Mouse (Mus musculus) gastrocnemius, adult 18-20 months (tissue): ENCODE measurements around the gene Disc1. TPM values are rescaled to one million over a fixed set of nuclear protein-coding genes. Genes with fewer than 3 reads are reported as not detected.

Experiments
- DNase-seq: peaks from one replicate; pipeline ENCODE4 v3.0.0; 2021; ENCODE audit warnings: low spot score
- total RNA-seq, 2 experiments: library from RNA; stranded (reverse); gene quantifications; 2 replicates each; pipeline ENCODE4 v1.2.3; 2021

Gene Disc1
- total RNA-seq, 2 experiments from 2014 or later: 0.71 to 0.85 TPM

DNA sequence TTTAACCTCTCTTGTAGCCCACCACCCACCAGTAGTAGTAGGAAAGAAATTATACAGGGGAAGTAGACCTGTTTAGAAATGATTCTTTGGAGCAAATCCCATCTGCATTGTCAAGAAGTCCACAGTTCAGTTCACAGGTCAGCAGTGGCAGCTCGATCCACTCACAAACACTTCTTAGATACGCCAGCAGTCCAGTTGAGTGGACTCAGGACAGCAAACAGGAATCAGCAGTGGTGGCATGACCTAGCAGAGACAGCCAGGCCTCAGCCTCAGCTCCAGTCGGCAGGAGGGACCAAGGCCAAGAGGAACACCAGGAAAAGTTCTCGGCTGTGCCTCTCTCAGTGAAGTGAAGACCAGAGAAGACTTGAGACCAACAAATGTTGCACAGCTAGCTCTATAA is 121.7 kb downstream of the Disc1 start:
- DNase-seq: no peak

DNA sequence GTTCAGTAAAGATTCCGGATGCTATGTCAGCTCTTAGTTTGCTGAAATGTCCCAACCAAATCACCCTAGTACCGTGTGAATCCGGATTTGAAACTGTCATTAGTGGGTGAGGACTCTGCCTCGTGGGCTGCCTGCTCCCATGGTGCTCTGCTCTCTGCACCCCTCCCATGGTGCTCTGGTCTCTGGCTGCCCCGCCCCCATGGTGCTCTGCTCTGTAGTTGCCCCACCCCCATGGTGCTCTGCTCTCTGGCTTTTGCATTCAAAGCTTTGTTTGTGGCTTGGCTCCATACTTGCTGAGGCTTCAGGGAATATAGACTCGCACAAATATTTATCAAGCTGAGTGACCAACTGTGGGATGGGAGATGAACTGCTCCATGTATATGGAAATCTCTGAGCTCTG is 123.1 kb downstream of the Disc1 start:
- no peak for DNase-seq

DNA sequence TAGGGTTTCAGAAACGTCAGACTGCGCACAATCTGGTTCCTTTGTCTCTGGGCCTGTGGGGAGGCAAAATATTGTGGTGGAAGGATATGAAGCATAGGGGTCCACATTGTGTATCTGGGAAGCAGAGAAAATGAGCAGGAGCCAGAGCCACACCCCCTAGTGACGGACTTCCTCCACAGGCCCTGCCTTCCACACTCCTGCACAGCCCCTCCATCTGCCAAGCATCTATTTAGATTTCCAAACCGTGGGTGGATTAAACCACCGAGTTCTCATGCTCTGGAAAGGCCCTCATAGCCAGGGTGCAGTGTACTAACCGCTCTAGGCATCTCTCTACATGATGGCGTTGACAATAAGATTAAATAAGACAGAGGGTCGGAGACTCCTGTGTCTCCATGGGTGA is 124.0 kb downstream of the Disc1 start:
- no peak for DNase-seq

DNA sequence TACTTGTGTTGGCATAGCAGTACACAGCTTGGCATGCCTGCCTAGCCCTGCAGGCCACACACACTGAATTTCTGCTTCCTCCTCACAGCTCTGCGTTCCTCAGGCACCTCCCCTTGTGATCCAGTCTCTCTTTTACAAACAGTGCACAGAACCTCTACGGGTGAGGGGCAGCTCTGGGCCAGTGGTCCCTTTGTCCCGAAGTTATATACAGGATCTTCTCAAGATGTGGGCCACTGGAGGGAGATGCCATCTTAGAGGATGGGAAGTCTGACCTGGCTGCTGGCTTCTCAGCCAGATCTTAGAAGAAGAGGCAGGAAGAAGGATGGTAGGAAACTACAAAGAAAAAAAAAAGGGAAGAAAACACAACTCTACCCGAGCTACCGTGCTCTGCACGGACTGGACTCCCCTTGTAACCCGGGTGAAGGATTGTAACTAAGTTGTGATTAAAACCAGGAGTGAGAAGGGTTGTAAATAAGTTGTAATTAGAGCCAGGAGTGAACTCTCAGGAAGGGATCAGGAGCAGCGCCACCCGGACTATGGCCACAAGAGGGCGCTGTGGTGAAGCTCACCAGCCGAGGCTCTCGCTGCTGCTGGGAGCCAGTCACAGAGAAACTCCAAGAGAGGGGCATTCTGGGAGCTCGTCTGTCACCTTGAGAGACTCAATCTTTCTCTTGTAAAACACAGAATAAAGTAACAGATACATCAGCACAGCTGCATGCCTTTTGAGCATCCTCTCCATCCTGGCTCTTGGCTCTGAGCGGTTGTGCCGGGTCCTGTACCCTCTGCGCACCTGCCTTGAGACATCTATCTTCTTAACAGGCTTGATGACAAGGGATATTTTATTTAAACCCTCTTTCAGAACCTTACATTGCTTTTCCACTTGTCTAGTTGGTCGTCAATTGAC is 129.8 kb downstream of the Disc1 start:
- peak; percentile 76 for DNase-seq

DNA sequence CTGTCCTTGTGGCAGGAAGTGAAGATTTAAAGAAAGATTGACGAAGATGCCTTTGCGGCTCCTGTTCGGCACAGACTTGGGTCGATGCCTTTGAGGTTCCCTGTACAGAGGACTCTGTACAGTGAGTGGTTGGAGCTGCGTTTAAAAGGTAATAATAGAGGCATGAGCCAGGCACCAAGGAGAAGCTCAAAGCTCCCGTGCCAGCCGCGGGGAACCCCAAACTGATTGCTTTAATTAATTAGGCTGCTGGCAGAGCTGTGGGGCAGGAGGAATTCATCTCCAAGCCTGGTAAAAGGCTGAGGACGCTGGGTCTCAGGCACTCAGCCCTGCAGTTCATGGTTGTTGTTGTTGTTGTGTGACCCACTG is 130.4 kb downstream of the Disc1 start:
- DNase-seq: no peak

DNA sequence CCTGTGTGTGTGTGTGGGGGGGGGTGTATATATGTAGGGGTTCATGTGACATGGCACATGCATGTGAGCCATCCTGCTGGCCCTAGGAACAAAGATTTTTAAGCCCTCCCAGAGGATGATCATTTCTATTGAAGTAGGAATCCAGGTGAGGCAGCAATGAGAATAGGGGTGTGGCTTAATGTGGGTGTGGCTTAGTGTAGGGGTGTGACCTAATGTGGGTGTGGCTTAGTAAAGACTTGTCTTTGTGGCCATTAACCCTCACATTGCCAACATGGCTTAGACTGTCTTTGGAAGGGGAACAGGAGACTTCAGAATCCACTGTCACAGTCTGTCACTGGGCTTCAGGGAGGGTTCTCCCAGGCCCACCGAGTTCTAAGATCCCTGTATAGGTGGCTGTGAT is 130.9 kb downstream of the Disc1 start:
- DNase-seq: no peak

DNA sequence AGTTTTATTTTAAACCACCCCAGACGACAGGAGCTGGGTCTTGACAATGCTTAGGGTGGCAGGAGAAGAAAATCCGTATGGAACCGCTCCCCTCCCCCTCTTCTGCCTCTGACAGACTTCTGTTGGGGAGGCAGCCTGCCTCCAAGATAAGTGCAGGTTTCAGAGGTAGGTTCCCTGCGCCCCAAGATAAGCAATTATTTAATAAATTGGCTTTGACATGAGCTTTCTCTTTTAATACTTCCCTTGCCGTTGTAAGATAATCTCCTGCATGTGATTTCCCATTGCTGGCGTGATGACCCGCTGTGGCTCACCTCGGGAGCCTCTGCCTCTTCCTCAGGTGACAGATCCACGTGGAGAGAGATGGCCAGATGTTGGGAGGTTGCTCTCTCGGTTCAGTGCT is 133.0 kb downstream of the Disc1 start:
- DNase-seq: no peak

DNA sequence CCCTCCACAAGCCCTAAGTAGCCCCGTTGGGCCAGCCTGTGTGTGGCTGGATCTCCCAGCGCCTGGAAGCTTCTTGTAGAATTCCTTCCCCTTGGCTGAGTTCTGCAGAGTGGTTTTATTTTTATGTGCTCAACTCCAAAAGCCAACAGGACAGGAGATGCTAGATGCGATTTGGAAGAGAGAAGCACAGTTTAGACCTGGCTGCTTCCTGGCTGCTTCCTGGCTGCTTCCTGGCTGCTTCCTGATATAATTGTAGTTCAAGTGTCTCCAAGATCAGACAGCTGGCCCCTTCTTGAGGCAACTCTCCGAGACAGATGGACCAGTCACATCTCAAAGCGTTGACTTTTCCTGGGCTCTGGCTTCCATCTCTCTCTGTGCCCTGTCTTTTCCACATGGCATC is 139.7 kb downstream of the Disc1 start:
- no peak for DNase-seq

DNA sequence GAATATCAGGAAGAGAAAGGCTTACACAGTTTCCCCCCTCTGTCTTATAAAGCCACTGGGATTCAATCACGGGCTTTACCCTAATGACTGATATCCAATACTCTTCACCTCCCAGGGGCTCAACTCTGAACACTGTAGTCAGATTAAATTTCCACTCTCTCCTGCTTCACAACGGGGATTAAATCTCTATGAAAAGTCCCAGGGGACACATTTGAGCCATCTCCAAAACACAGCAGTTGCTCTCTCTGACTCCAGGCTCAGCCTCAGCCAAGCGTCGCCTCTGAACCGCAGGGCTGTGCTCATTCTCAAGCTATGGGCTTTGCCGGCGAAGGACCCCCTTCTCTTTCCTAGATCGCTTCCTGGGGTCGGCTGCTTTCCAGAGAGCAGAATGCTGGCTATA is 141.1 kb downstream of the Disc1 start:
- peak; percentile 44 for DNase-seq

DNA sequence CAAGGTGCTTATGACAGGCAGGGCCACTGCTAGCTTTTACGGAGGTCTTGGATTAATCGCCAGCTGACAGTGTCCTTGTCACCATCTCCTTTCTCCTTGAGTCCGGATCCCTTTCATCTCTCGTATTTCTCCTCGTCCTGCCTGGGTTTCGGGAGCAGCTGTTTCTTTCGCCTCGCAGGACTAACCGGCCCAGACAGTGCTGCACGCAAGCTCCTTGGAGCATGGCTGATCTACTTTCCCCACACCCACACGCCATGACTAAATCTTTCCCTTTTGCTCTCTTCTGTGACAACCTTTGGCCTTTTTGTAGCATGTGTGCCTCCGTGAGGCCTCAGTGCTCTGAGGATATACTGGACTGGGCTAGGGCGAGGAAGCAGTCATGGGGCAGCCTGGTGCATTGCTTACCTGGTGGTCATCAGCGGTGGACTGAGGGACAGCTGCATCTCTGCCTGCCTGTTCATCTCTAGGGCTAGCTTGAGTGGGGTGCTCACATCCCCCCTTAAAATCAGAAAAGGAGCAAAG is 142.6 kb downstream of the Disc1 start:
- DNase-seq: no peak

DNA sequence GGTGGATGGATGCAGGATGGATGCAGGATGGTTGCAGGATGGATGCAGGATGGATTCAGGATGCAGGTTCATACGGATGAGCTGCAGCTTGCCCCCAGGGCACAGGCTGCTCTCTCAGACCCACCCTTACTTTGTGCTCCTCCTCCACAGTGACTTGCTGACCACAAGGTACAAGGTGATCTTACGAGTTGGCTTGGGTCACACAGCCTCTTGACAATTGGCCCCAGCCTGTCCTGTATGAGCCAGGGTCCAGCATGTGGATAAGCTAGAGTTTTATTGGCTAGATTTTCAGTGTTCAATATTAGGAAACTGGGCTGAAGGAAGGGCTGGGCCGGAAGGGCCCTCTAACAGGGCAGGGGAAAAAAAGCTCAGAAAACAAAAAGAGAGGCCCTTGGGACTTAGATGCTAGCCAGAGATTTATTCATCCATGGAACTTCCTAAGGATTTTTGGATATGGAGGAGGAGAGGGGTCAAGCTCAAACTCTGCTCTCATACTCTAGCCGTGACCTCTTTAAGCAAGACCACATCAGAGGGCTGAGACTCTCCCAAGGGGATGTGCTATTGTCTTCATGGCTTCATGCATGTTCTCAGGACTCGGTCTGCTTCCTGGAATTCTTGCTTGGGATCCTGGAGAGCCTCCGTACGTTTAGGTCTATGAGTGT is 143.5 kb downstream of the Disc1 start:
- DNase-seq: peak; percentile 11

DNA sequence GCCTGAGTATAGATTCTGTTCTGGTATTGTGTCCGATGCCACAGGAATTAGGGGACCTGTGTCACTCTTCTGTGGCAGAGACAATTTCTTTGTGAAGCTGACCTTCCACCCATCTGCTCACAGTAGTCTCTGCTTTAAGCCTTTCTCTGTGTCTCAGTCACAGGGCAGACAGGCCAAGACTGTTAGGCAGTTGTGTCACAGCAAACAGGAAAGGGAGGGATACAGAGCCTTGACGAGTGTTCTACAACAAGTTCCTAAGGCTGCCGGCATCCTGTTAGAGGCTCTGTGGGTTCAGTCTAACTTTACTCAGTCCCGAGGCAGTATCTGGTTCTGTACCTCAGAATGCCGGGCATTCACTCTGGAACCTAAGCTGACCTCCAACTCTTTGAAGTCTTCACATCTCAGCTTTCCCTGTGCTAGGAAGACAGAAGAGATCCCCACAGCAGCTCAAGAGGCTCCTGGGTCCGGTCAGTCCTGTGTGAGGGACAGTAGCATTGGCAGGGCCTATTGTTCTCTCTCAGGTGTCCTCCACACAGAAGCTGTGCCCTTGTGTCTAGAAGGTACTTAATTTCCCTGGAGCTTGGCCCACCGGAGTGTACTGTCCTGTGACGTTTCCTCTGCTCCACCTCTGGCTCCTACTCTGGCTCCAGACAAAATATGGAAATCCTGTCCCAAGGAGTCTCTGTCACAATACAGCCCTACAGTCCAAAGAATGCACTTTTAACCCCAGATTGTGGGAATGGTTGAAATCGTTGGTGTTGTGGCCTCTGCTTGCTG is 144.6 kb downstream of the Disc1 start:
- DNase-seq: no peak

DNA sequence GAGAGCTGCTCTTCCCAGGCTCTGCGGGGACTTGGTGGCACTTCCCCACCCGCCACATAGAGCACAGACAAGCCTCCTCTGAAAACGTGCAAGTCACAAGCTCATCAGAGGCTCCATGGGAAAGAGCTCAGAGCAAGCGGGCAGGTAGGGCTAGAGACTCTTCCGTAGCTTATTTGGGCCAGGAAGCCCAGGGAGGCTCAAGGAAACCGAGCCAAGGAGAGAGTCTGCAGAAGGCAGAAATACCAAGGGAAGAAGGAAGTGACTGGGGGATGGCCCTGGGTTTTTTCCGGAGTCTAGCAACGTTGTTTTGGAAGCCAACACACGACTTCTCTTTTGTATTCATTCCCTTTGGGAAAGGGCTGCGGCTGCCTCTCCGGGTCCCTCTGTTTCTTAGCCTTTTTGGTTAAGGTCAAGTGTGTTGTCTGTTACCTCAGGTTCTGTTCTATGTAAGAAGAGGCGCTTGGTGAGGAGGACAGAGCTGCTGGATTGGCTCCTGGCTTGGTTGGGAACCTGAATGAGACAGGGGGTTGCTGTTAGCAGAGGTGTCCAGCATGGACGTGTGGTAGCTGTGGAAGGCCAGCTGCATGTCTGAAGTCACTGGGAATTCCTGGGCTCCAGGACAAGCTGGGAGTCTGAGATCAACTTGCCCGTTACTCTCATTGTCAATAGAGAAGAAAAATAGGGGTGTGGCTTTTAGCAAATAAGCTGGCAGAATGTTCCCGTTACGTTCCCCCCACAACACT is 145.4 kb downstream of the Disc1 start:
- DNase-seq: no peak

DNA sequence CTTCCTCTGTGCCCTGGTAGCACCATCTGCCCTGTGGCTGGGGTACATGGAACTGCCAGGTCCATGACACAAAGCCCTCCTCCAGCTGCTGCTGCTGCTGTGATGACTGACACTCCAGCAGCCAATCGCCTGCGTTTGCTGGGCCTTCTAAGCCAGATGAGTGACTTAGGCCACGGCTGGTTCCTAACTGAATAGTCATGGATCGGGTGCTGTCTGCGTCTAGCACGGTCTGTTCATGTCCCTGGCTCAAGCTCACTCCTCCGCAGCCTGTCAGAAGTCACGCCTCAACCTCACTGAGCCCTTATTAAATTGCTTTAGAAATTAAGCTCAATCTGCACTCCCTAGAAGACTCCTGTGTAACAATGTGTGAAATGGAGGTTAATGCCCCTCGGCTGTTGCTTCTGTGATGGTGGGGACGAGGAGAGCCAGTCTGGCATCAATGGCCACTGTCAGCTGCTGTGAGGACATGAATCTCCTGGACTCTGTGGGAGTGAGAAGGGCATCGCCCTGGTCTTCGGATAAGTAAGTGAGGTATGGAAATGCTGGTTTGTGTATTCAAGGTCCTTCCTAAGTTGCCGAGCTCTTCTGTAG is 146.4 kb downstream of the Disc1 start:
- no peak for DNase-seq

DNA sequence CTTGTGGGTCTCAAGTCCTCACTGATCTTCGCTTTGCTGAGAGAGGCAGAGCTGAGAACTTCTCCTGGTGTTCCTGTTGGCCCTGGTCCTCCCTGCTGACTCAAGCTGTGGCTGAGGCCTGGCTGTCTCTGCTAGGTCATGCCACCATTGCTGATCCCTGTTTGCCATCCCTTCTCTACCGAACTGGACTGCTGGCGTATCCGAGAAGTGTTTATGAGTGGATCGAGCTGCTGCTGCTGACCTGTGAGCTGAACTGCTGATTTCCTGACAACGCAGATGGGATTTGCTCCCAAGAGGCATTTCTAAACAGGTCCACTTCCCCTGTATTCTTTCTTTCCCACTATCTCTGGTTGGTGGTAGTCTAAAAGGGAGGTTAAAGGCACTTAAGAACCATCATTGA is 147.7 kb downstream of the Disc1 start:
- DNase-seq: no peak

DNA sequence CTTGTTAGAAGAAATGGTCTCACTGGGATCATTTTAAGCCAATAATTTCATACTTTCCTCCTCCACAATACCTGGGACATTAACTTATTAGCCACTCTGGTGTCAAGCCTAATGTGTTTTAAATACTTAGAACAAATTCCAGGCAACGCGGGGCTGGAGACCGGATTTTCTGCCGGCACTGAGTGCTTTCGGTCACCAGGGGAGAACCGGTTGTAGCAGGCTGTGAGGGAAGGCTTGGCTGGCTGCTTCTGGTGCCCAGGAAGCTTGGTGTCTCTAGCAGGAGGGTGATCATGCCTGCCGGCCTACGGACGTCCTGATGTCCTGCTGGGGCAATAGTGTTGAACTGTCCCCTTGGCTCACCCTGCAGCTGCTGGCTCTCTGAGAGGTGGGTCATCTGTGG is 149.0 kb downstream of the Disc1 start:
- no peak for DNase-seq

DNA sequence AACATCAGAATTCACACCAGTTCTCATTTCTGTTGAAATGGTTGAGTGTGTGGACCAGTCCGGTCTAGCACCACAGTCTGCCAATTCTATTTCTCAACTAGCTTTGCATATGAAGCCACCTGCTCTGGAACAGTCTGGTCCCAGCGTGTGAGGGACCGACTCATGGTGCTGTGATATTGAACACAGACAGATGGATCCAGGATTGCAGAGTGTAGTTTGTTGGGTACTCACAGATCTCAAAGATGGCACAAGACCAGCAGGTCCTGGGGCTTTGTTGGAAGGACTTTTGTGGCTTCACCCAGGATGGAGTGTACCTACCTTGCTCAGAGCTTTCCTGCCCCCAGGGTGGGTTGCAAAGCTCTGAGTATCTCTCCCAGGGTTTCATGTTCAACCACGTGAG is 151.6 kb downstream of the Disc1 start:
- no peak for DNase-seq

DNA sequence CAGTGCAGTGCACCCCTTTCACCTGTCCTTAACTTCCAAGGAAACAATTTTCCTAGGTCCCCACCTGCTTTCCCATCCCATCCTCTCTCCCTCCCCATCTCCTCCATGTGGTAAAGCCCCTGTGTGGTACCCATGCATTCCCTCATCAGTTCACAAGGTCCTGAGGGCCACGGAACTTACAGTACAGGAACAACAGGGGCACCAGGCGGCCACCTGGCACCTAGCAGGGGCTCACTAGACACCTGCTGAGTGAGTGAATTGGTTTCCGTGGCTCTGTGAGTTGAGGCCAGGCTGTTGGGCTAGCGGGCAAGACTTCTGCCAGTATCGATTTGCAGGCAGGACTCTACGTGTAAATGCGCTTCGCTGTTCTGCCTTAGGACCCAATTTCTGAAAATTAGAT is 152.4 kb downstream of the Disc1 start:
- no peak for DNase-seq

DNA sequence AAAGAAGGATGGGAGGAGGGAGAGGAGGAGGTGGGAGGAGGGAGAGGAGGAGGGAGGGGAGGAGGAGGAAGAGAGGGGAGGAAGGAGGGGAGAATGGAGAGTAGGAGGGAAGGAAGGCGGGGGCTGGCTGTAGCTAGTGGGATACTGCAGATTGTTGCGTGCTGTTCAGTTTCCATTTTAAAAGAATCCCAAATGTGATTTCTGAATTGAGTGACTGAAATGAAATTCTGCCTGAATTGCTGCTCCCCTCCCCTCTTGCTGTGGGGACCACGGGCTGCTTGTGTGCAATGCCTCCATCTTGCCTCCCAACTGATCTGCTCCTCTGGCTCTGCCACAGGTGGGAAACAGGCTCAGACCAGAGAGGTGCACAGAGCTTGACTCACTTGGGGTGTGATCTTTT is 153.0 kb downstream of the Disc1 start:
- DNase-seq: no peak

DNA sequence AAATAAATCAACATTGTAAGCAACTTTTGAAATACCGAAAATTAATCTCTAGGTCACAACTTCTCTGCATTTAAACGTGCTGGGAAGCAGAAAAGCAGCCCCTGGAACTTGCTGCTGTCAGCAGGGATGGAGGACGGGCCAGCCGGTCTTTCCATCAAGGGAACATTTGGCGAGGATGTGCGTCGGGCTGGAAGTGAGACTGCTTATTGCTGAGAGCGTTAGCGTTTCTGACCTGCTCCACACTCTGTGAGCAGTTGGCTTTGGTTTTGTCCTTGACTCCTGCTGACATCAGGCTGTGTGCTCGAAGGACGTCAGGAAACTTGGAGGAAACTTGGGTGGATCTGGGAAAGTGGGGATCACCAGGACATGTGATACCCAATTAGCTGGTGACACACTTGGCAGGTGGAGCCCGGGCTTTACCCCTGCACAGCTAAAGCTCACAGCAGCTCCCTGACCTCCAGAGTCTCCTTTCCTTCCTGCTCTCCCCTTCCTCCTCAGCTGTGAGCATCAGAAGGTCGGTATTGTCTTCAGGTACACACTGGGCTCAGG is 158.7 kb downstream of the Disc1 start:
- DNase-seq: no peak
